In the genomic region with DNA sequence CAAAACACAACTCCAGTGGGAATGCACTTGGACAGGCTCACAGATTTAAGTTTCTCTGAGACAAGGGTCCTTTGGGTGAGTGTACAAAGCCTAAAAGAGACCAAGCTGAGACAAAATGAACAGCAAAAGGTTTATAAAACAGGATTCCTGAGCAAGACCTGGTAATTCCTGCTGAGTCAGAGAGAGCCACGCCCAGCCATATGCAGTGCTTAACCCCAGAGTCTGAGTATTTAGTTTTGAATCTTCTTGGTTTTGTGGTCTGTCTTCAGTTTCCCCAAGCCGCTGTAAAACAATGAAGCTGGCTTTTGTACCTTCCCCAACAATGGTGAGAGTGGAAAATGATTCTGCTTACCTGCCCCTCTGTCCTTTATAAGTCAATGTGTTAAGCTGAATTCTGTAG, we compare ENCODE assay signal across 15 mouse cellular contexts.
DNase-seq lines count a peak whose midpoint lies in the region; ATAC-seq and TF ChIP-seq lines count a peak whose summit lies in the region.
"Had no signal": no experiment of that assay in that cellular context is flagged by ENCODE, and none has a peak within 500 bp of the region (broad histone marks: within the 10 kb centered on the region; RNA-seq: fewer than 3 reads in every experiment).

No protein-coding gene starts in this region.

- no peaks in the 10 kb centered on the region for H3K4me1 ChIP-seq in liver, postnatal 0 days (ENCODE audit: insufficient read depth)
- peaks cover 71% of the 10 kb centered on the region for H3K4me1 ChIP-seq in embryonic facial prominence, embryonic 13.5 days

- no peak for TF ChIP-seq EP300 in liver, postnatal 0 days (IDR thresholded peaks at IDR 0.05; ENCODE audit: low read depth)

- no peaks in the 10 kb centered on the region for H3K36me3 ChIP-seq in liver, postnatal 0 days (replicated peaks; ENCODE audit: insufficient read depth, low read length)
- no peaks in the 10 kb centered on the region for H3K36me3 ChIP-seq in embryonic facial prominence, embryonic 13.5 days
- H3K36me3 ChIP-seq: neural tube, embryonic 15.5 days had no signal

- H3K27ac ChIP-seq in liver, postnatal 0 days (ENCODE audit: low read depth) = no peak overlapping the region
- peak overlapping the region; percentile 60 for H3K27ac ChIP-seq in embryonic facial prominence, embryonic 13.5 days
- H3K27ac ChIP-seq: neural tube, embryonic 15.5 days had no signal

- WGBS in liver, postnatal 0 days (ENCODE audit: insufficient replicate concordance) = 44% methylated on average over 2 of the region's 2 CpGs
- 28% methylated on average over 2 of the region's 2 CpGs for WGBS in embryonic facial prominence, embryonic 13.5 days

- H3K27me3 ChIP-seq in liver, postnatal 0 days (ENCODE audit: insufficient read depth, low read length) = no peaks in the 10 kb centered on the region
- 0 out of 2 replicates have a peak, but pooled peaks cover 5% of the 10 kb centered on the region for H3K27me3 ChIP-seq in embryonic facial prominence, embryonic 13.5 days

- H3K4me2 ChIP-seq in liver, postnatal 0 days (ENCODE audit: low read depth, low read length) = no peak overlapping the region
- H3K4me2 ChIP-seq in embryonic facial prominence, embryonic 13.5 days = no peak overlapping the region
- H3K4me2 ChIP-seq: neural tube, embryonic 15.5 days had no signal

- DNase-seq in liver (peak; percentile 52), NIH3T3 (ENCODE audit: low read depth) (peak; percentile 73), adipocyte (ENCODE audit: low spot score) (no peak)
- DNase-seq in liver, postnatal 0 days = no peak
- no peak for DNase-seq in left cerebral cortex, adult 8-10 months (ENCODE audit: low spot score in 2 of 2)
- no peak for DNase-seq in frontal cortex, postnatal 25 days (ENCODE audit: low spot score in 2 of 2)
- DNase-seq: adrenal gland, postnatal 14 days; cerebellum, postnatal 36 days; layer of hippocampus, adult 9-11 months; left cerebral cortex, postnatal 4 days; lung, adult 2 months; retina, postnatal 1 day had no signal

- ATAC-seq in liver, postnatal 0 days = no peak
- ATAC-seq in embryonic facial prominence, embryonic 13.5 days (ENCODE audit: insufficient number of reproducible peaks, insufficient read depth, low FRiP score, low TSS enrichment, low read depth) = no peak
- peak; percentile 77 for ATAC-seq in megakaryocyte-erythroid progenitor cell, adult 5-6 weeks (replicated peaks; ENCODE audit: low FRiP score, low TSS enrichment, poor library complexity, severe bottlenecking)

- H3K9me3 ChIP-seq in liver, postnatal 0 days (ENCODE audit: low read length) = no peaks in the 10 kb centered on the region
- no peaks in the 10 kb centered on the region for H3K9me3 ChIP-seq in embryonic facial prominence, embryonic 13.5 days
- H3K9me3 ChIP-seq: neural tube, embryonic 15.5 days had no signal

- no peak overlapping the region for H3K4me3 ChIP-seq in liver, postnatal 0 days (ENCODE audit: low read depth, low read length)
- H3K4me3 ChIP-seq in embryonic facial prominence, embryonic 13.5 days = no peak overlapping the region
- H3K4me3 ChIP-seq: neural tube, embryonic 15.5 days had no signal

- TF ChIP-seq CTCF in liver, postnatal 0 days (IDR thresholded peaks at IDR 0.05; ENCODE audit: low read depth) = no peak

- H3K9ac ChIP-seq in liver, postnatal 0 days (replicated peaks) = no peak overlapping the region
- no peak overlapping the region for H3K9ac ChIP-seq in embryonic facial prominence, embryonic 13.5 days
- H3K9ac ChIP-seq: neural tube, embryonic 15.5 days had no signal

Comparison
In these comparisons a context has a peak if more than half of its experiments do, and no peak if none do; other contexts are left out.
1. DNase-seq: peak in liver (single experiment) and NIH3T3 (single experiment); none in liver, postnatal 0 days (single experiment), adipocyte (single experiment), left cerebral cortex, adult 8-10 months (0 of 2) and frontal cortex, postnatal 25 days (0 of 2).